In genomic region chr17:34915410-34915831, GRCm38 (mm10) we compare ENCODE assay signal across 8 mouse cellular contexts. TPM values are rescaled to one million over a fixed set of nuclear protein-coding genes. Genes with fewer than 3 reads are reported as not detected.
DNase-seq lines count a peak whose midpoint lies in the region; ATAC-seq and TF ChIP-seq lines count a peak whose summit lies in the region.

No protein-coding gene starts in this region.

- TF ChIP-seq POLR2A in brain, embryonic 14.5 days (IDR thresholded peaks at IDR 0.05; ENCODE audit: borderline replicate concordance, extremely low read depth, insufficient read depth, insufficient read length, poor library complexity, severe bottlenecking) = no peak

- H3K4me2 ChIP-seq in heart, embryonic 13.5 days = peak overlapping the region; percentile 37

- H3K27ac ChIP-seq in heart, embryonic 13.5 days (replicated peaks) = no peak overlapping the region

- peak; percentile 38; the same call in 1 of the 2 replicates for TF ChIP-seq CTCF in brain, embryonic 14.5 days (IDR thresholded peaks at IDR 0.05; ENCODE audit: borderline replicate concordance, extremely low read depth, insufficient read depth, insufficient read length)

- no peaks in the 10 kb centered on the region for H3K9me3 ChIP-seq in heart, embryonic 13.5 days

- ATAC-seq in heart, embryonic 13.5 days (ENCODE audit: extremely low read depth, insufficient number of reproducible peaks, low FRiP score, low TSS enrichment) = peak; percentile 30; the same call in 1 of the 2 replicates
- peak; percentile 36 for ATAC-seq in megakaryocyte, adult 5-6 weeks (ENCODE audit: poor library complexity, severe bottlenecking)

- H3K9ac ChIP-seq in heart, embryonic 13.5 days = peak overlapping the region; percentile 63

- no peaks in the 10 kb centered on the region for H3K27me3 ChIP-seq in heart, embryonic 13.5 days (replicated peaks)

- H3K4me3 ChIP-seq in heart, embryonic 13.5 days = 0 out of 2 replicates have a peak overlapping the region, but pooled peaks have one; percentile 8

- DNase-seq in heart, adult 11 months = no peak
- no peak for DNase-seq in brain, embryonic 14.5 days (ENCODE audit: low read depth)
- DNase-seq in kidney, postnatal 10 days = peak; percentile 80
- no peak for DNase-seq in cerebellum, adult 11 months
- DNase-seq in layer of hippocampus, adult 18-20 months (ENCODE audit: low spot score in 2 of 2) = no peak
- no peak for DNase-seq in neural tube, embryonic 10.5 days (ENCODE audit: extremely low spot score, low spot score)

- H3K36me3 ChIP-seq in heart, embryonic 13.5 days = peaks cover 37% of the 10 kb centered on the region

- 20% methylated on average over 11 of the region's 11 CpGs for WGBS in heart, embryonic 13.5 days

- peaks cover 3% of the 10 kb centered on the region for H3K4me1 ChIP-seq in heart, embryonic 13.5 days

RNA-seq across cellular contexts. Expression of gene Slc44a4, which starts 1.2 kb away (rescaled TPM):
- 0.15 TPM in 1 of 2 replicates, not detected in the other for polyA plus RNA-seq in heart, embryonic 13.5 days (2015; fragmentation: Nextera tagmentation; extraction: Ambion mirVana)
- 0.06 and 0.07 TPM in 2 replicates for polyA plus RNA-seq in brain, embryonic 14.5 days (2012; rRNA removed)
- total RNA-seq in megakaryocyte, adult 5-6 weeks (2015) = 0.33 TPM in 1 of 2 replicates, not detected in the other
- 0.12 TPM in 1 of 2 replicates, not detected in the other for total RNA-seq in megakaryocyte, adult 5-6 weeks (2017)
- total RNA-seq in layer of hippocampus, adult 18-20 months (2021) = under 1 TPM in 1 of 2 experiments, not detected in 1; 0.43 TPM

RNA-seq across cellular contexts. Expression of gene Neu1, which starts 15.6 kb away (rescaled TPM):
- 18.1 and 19.2 TPM in 2 replicates for polyA plus RNA-seq in heart, embryonic 13.5 days (2015; fragmentation: Nextera tagmentation; extraction: Ambion mirVana)
- polyA plus RNA-seq in brain, embryonic 14.5 days (2012; rRNA removed) = 28.0 and 29.6 TPM in 2 replicates
- 18.1 and 22.9 TPM in 2 replicates for total RNA-seq in megakaryocyte, adult 5-6 weeks (2015)
- 23.4 and 23.7 TPM in 2 replicates for total RNA-seq in megakaryocyte, adult 5-6 weeks (2017)
- total RNA-seq in layer of hippocampus, adult 18-20 months (2021) = 10 to 100 TPM; 41.4 to 44.2 TPM

RNA-seq across cellular contexts. Expression of gene Ehmt2, which starts 17.2 kb away (rescaled TPM):
- polyA plus RNA-seq in heart, embryonic 13.5 days (2015; fragmentation: Nextera tagmentation; extraction: Ambion mirVana) = 38.8 and 42.4 TPM in 2 replicates
- polyA plus RNA-seq in brain, embryonic 14.5 days (2012; rRNA removed) = 350 and 361 TPM in 2 replicates
- total RNA-seq in megakaryocyte, adult 5-6 weeks (2015) = 66.5 and 68.9 TPM in 2 replicates
- total RNA-seq in megakaryocyte, adult 5-6 weeks (2017) = 75.4 and 75.7 TPM in 2 replicates
- 100 to 1,000 TPM; 186 to 193 TPM for total RNA-seq in layer of hippocampus, adult 18-20 months (2021)

RNA-seq across cellular contexts. Expression of gene C2, which starts 17.4 kb away (rescaled TPM):
- 0.84 and 1.9 TPM in 2 replicates for polyA plus RNA-seq in heart, embryonic 13.5 days (2015; fragmentation: Nextera tagmentation; extraction: Ambion mirVana)
- 1.1 and 2.3 TPM in 2 replicates for polyA plus RNA-seq in brain, embryonic 14.5 days (2012; rRNA removed)
- total RNA-seq in megakaryocyte, adult 5-6 weeks (2015) = 1.0 and 1.3 TPM in 2 replicates
- 0.22 TPM in 1 of 2 replicates, not detected in the other for total RNA-seq in megakaryocyte, adult 5-6 weeks (2017)
- total RNA-seq in layer of hippocampus, adult 18-20 months (2021) = 1 to 10 TPM in 1 of 2 experiments, under 1 TPM in 1; 0.89 to 3.1 TPM

RNA-seq across cellular contexts. Expression of gene Gm20547, which starts 33.6 kb away (rescaled TPM):
- polyA plus RNA-seq in heart, embryonic 13.5 days (2015; fragmentation: Nextera tagmentation; extraction: Ambion mirVana) = not detected in 2 replicates
- 0.04 TPM in 1 of 2 replicates, not detected in the other for polyA plus RNA-seq in brain, embryonic 14.5 days (2012; rRNA removed)
- total RNA-seq in megakaryocyte, adult 5-6 weeks (2015) = not detected in 2 replicates
- 0.41 TPM in 1 of 2 replicates, not detected in the other for total RNA-seq in megakaryocyte, adult 5-6 weeks (2017)
- under 1 TPM in 1 of 2 experiments, not detected in 1; 0.10 TPM for total RNA-seq in layer of hippocampus, adult 18-20 months (2021)
